Mouse (Mus musculus) liver, postnatal 0 days (tissue): ENCODE data around the gene Ccdc12.

Experiments used
- CTCF ChIP-seq: sonication (generic); IDR thresholded peaks from 2 replicates; pipeline ENCODE4 v1.5.1; 2016; ENCODE audit warnings: antibody characterized with exemption, low read depth
- EP300 ChIP-seq: IDR thresholded peaks from 2 replicates; pipeline ENCODE4 v1.6.1; 2016; ENCODE audit warnings: antibody characterized with exemption, low read depth, mild to moderate bottlenecking

- TF ChIP-seq CTCF (no peak), EP300 (no peak)
Measured at GRCm38 (mm10) chr9:110732623-110733022, 76.3 kb downstream of the Ccdc12 start.
